Mouse (Mus musculus): ENCODE measurements around the gene Sh3bp1.

Gene Sh3bp1

GRCm38 (mm10) chr15:78899740-78900584, at the start of gene Sh3bp1:
Gene Sh3bp1, plus strand, starts transcription at chr15:78899768.
- no peak for DNase-seq

GRCm38 (mm10) chr15:78850059-78850824, 49.3 kb upstream of the Sh3bp1 start:
- no peak for DNase-seq

GRCm38 (mm10) chr15:78850944-78851343, 48.6 kb upstream of the Sh3bp1 start:
- no peak for DNase-seq

- peak; percentile 88 for DNase-seq
Measured at GRCm38 (mm10) chr15:78851505-78852153, 47.9 kb upstream of the Sh3bp1 start.

GRCm38 (mm10) chr15:78855303-78855965, 44.1 kb upstream of the Sh3bp1 start, which contains the start of gene Lgals2:
Gene Lgals2, minus strand, starts transcription at chr15:78855529.
- DNase-seq, result no peak

- peak; percentile 54 for DNase-seq
Measured at GRCm38 (mm10) chr15:78857009-78857408, 42.6 kb upstream of the Sh3bp1 start.

- DNase-seq, result peak; percentile 64
Measured at GRCm38 (mm10) chr15:78859311-78859710, 40.3 kb upstream of the Sh3bp1 start.

- no peak for DNase-seq
Measured at GRCm38 (mm10) chr15:78859714-78860113, 39.9 kb upstream of the Sh3bp1 start.

GRCm38 (mm10) chr15:78862280-78862679, 37.3 kb upstream of the Sh3bp1 start:
- DNase-seq, result no peak

GRCm38 (mm10) chr15:78863154-78863553, 36.4 kb upstream of the Sh3bp1 start:
- no peak for DNase-seq

GRCm38 (mm10) chr15:78863852-78864253, 35.7 kb upstream of the Sh3bp1 start:
- DNase-seq, result no peak

- no peak for DNase-seq
Measured at GRCm38 (mm10) chr15:78868398-78868797, 31.2 kb upstream of the Sh3bp1 start.

- no peak for DNase-seq
Measured at GRCm38 (mm10) chr15:78868826-78869233, 30.7 kb upstream of the Sh3bp1 start.

GRCm38 (mm10) chr15:78869775-78870174, 29.8 kb upstream of the Sh3bp1 start:
- DNase-seq, result peak; percentile 48

GRCm38 (mm10) chr15:78872021-78872608, 27.5 kb upstream of the Sh3bp1 start:
- no peak for DNase-seq

- DNase-seq, result no peak
Measured at GRCm38 (mm10) chr15:78873803-78874435, 25.6 kb upstream of the Sh3bp1 start.

GRCm38 (mm10) chr15:78874989-78875388, 24.6 kb upstream of the Sh3bp1 start:
- no peak for DNase-seq

GRCm38 (mm10) chr15:78875537-78875936, 24.0 kb upstream of the Sh3bp1 start:
- DNase-seq, result no peak

GRCm38 (mm10) chr15:78876258-78876696, 23.3 kb upstream of the Sh3bp1 start:
- DNase-seq, result peak; percentile 83

GRCm38 (mm10) chr15:78876991-78877809, 22.4 kb upstream of the Sh3bp1 start, which contains the start of gene Gga1:
Gene Gga1, plus strand, starts transcription at chr15:78877190.
- peak; percentile 92 for DNase-seq
